Mouse (Mus musculus) erythroid progenitor cell, adult 5-6 weeks (primary cell): ENCODE results near the gene Psmb11. TPM values are rescaled to one million over a fixed set of nuclear protein-coding genes. Genes with fewer than 3 reads are reported as not detected.

ENCODE experiments used
- ATAC-seq: replicated peaks from 2 replicates; pipeline ENCODE4 v1.8.0; 2016; ENCODE audit warnings: moderate number of reproducible peaks, mild to moderate bottlenecking, moderate TSS enrichment, inconsistent platforms; ENCODE audit not compliant: poor library complexity, low FRiP score, severe bottlenecking
- total RNA-seq, 2 experiments: library from RNA; stranded (forward) in 1 of 2; stranded (reverse) in 1 of 2; fragments of 150-400 nt in 1 of 2; fragments of 186-747, 209-891 nt in 1 of 2; gene quantifications; 2 replicates each; pipeline versions ENCODE4 v1.2.3 to v1.2.4; 2015 to 2017; ENCODE audit warnings: low replicate concordance in 2 of 2

The Psmb11 gene
- total RNA-seq (2015; ENCODE audit: low replicate concordance) (not detected in 2 replicates), total RNA-seq (2017; ENCODE audit: low replicate concordance) (not detected in 2 replicates)

DNA sequence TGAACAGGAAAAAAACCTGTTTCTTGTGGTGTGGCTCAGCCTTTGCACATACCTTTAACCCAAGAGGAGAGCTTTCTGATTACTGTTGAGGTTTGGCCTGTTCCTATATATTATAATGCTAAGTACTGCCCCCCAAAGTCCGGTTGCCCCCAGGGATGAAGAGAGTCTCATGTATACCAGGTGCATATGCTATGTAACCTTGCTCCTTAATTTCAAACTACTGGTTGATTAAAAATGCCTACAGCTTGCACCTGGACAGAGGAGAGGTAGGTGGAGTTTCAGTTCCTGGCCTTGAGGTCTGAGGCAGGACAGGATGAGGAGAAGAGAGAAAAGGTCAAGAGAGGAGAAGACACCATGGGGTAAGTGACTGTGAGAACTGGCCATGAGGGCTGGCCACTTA lies at the start of gene Psmb11:
TSS of gene Psmb11 (plus strand) at position 301 of the 400 bp plus-strand sequence.
- ATAC-seq: no peak

- no peak for ATAC-seq
Observed at GRCm38 (mm10) chr14:54572122-54572521, 49.1 kb upstream of the Psmb11 start.

GRCm38 (mm10) chr14:54572790-54573736 lies 48.2 kb upstream of the Psmb11 start:
- no peak for ATAC-seq

DNA sequence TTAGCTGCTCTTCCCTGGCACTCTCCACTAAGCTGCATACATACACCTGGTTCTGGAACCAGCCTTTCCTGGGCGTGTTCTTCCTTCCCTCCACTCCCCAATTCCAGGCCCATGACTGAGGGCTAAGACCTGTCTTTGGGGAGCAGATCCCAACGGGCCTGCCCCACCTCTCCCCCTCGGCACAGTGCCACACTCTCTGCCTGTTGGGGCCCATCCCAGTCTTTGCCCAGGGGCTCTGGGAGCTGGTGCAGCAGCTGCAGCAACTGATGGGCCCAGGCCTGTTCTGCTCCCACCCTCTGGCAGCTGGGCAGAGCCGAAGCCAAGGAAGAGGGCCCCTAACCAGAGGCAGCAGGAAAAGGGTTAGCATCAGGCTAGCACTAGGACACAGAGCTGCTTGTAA lies 47.0 kb upstream of the Psmb11 start:
- ATAC-seq: no peak

- ATAC-seq: no peak
Observed at GRCm38 (mm10) chr14:54575031-54575430, 46.2 kb upstream of the Psmb11 start.

DNA sequence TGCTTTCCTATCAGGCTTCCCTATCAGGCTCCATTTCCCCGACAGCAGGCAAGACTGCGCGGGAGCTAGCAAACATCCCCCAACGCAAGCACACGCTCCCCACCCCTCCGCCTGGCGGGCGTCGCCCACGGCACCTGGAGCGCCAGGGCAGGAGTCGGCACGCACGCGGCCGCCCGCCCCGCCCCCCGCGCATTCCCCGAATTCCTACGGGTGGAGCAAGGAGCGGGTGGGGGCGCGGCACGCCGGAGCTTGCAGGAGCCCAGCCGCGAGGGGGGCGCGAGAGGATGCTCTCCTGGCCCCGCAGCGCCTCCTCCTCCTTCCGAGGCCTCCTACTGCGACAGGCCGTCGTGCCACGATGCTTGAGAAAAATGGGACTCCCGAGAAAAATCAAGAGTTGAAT lies 45.6 kb upstream of the Psmb11 start:
- ATAC-seq: no peak

- ATAC-seq: no peak
Observed at GRCm38 (mm10) chr14:54576241-54577088, 44.8 kb upstream of the Psmb11 start.

- no peak for ATAC-seq
Observed at GRCm38 (mm10) chr14:54577089-54577982, 43.9 kb upstream of the Psmb11 start, which contains the start of gene Ajuba. Gene Ajuba, minus strand, starts transcription at chr14:54577558.

DNA sequence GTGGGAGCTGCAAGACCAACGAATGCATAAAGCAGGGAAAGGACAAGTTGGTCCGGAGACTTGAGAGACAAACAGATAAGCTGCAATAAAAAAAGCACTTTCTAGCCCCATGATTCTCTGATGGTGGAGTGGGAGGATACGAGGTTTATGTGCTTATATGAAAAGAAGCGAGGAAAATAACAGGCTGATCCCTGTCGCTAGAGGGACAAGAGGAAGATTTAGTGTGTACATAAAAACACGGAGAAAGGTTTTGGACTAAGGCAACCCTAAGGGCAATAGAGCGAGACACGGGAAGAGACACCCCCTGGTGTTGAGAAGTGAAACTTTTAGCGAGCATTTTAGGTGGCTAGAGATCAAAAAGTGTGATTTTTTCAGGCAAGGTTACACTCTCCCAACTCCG lies 43.2 kb upstream of the Psmb11 start:
- no peak for ATAC-seq

GRCm38 (mm10) chr14:54579638-54580037 lies 41.6 kb upstream of the Psmb11 start:
- ATAC-seq: no peak

GRCm38 (mm10) chr14:54582536-54582935 lies 38.7 kb upstream of the Psmb11 start:
- no peak for ATAC-seq

GRCm38 (mm10) chr14:54583681-54584338 lies 37.4 kb upstream of the Psmb11 start:
- peak; percentile 76 for ATAC-seq

- ATAC-seq: no peak
Observed at GRCm38 (mm10) chr14:54591056-54591455, 30.2 kb upstream of the Psmb11 start.

DNA sequence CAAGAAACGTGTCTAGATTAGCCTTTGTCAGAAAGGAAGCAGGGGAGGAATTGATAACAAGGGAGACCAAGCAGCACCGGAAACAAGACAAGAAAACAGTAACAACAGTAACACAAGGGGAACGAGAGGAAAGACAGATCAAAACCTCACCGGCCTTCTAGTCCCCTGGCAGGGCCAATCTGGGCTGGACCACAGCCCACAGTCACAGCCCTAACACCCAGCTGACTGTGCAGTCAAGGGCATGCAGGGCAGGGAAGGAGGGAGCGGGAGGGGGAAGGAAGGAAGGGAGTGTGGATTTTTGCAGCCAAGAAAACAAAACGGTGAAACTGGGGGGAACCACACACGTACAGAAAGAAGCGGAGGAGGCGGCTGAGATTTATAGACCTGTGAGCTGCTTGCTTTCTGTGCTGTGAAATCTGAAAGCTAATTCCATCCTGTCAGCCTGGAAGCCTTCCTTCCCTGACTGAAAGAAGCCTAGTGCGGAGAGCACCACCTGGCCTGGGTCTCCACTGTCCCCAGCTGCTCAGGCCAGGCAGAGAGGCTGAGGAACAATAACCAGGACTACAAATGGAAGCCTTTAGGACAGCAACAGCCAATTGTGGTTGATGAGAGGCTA lies 28.8 kb upstream of the Psmb11 start:
- ATAC-seq: no peak

DNA sequence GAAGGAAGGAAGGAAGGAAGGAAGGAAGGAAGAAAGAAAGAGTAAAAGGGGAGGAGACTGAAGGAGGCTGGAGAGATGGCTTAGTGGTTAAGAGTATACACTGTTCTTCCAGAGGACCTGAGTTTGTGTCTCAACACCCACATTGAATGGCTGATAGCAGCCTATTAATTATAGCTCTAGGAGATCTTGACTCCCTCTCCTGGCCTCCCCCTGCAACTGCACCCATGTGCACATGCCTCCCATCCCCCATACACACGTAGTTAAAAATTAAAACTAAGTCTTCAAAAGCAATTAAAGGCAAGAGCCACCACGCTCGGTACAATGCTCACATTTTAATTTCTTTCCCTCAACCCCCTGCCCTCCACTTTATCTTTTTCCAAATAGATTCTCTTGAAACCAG lies 27.2 kb upstream of the Psmb11 start:
- no peak for ATAC-seq

- no peak for ATAC-seq
Observed at GRCm38 (mm10) chr14:54594631-54595414, 26.4 kb upstream of the Psmb11 start.

GRCm38 (mm10) chr14:54597084-54597483 lies 24.1 kb upstream of the Psmb11 start:
- no peak for ATAC-seq

GRCm38 (mm10) chr14:54601601-54602000 lies 19.6 kb upstream of the Psmb11 start:
- ATAC-seq: no peak
